Mouse (Mus musculus) testis, postnatal 14 days (tissue): ENCODE data around the gene Rabepk.
"Not testable (repeated sequence)": the region's sequence is repeated elsewhere in the genome, so short reads cannot be mapped to it uniquely, and the experiment has no call there.

Source experiments
- DNase-seq: peaks from one replicate; pipeline ENCODE4 v3.0.0; 2021; ENCODE audit warnings: low spot score

Gene Rabepk

DNA sequence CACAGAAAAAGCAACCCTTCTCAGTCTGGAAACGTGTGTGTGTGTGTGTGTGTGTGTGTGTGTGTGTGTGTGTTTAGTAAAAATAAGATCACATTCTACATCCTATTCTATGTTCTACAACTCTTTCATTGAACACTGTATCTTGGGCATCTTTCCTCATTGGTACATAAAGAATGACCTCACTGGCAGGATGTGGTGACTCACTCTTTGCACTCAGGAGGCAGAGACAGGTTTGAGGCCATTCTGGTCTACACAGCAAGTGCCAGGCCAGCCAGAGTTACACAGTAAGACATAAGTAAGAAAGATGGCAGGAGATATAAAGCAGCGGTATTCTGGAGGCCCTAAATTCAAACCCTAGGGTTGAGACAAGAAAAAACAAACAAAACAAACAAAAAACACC, 36.8 kb downstream of the Rabepk start:
- no peak for DNase-seq

DNA sequence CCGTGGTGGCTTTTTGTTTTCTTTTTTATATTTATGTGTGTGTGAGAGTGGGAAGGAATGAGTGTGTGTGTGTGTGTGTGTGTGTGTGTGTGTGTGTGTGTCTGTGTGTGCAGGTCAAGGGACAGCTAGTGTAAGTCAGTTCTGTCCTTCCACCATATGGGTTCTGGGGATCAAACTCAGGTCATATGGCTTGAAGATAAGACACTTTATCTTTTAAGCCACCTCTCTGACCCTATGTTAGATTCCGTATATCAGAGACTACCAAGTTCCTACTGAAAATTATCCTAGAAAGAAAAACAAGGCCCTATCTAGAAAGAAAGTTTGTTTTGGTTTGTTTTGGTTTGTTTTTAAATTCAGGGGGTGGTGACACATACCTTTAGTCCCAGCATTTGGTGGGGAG, 37.5 kb downstream of the Rabepk start:
- no peak for DNase-seq

DNA sequence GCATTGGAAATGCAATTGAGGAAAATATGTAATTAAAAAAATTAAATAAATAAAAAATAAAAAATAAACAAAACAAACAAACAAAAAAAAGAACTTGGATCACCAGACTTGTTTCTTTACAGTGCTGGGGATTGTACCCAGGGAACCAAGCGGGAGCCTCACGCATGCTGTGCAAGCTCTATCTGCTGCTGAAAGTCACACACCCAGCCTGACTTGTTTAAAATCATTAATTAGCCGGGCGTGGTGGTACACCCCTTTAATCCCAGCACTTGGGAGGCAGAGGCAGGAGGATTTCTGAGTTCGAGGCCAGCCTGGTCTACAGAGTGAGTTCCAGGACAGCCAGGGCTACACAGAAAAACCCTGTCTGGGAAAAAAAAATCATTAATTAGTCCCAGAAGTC, 38.4 kb downstream of the Rabepk start:
- not testable (repeated sequence) for DNase-seq

GRCm38 (mm10) chr2:34757341-34757740, 42.4 kb downstream of the Rabepk start:
- no peak for DNase-seq

DNA sequence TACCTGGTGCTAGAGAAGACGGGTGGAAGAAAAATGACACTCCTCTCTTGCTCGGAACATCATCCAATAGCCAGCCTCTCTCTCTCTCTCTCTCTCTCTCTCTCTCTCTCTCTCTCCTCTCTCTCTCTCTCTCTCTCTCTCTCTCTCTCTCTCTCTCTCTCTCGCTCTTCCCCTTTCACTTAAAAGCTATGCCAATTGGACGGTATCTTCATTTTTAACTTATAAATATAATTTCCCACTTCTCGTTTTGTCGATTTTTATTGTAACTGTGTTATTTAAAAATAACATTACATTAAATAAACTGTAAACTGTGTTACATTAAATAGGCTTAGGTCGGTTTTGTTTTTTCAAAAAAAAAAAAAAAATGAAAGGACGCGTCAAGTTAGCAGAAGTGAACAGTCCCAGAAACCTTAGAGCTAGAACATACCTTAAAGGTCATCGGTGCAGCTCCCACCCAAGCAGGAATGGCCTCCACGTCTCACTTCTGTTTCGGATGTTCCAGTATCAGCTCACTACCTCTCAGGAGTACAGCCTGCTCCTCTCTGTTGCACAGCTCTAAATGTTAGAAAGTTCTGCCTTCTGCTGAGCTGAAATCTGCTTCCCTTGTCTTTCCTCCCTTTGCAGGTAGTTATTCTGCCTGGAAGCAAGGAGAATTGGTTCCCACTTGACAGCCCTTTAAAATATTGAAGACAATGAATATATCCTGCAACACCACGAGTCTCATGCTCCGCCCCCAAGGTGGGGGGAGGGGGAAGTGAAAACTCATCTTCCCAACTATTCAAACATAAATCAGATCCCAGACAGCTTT, 45.0 kb downstream of the Rabepk start, which contains the start of gene Gapvd1:
Gene Gapvd1 (minus strand): TSS at position 682 of the 808 bp plus-strand sequence.
- DNase-seq = no peak

DNA sequence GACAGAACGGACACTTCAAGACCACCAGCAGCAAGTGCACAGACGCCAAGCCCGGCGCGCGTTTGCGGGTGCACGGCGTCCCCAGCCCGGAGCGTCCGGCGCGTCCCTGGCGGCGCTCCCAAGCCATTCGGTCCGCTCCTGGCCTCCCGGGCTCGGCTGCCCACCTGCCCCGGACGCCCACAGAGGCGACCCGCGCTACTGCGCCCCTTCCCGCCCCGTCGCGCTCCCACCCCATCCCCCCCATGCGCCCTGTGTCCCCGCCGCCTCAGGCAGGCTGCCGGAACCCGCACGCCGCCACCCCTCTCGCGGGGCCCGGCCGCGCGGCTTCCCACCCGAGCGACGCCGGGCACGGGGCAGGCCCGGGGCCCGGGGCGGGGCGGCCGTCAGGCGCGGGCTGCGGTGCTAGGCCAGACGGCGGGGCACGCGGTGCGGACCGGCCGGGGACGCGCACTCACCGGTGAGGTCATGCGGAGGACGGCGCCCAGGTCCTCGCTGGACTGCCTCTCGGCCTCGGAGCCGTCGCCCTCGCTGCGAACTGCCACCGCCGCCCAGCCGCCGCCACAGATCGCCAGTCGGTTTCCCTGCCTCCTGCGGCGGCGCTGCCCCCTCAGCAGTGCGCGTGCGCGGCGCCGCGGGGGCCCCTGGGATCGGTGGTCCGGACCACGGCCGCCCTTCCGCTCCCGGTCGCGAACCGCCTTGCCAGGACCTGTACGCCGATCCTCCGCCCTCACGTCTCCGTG, 45.7 kb downstream of the Rabepk start:
- DNase-seq = peak; percentile 89

GRCm38 (mm10) chr2:34750245-34750644, 49.5 kb downstream of the Rabepk start:
- DNase-seq = no peak

DNA sequence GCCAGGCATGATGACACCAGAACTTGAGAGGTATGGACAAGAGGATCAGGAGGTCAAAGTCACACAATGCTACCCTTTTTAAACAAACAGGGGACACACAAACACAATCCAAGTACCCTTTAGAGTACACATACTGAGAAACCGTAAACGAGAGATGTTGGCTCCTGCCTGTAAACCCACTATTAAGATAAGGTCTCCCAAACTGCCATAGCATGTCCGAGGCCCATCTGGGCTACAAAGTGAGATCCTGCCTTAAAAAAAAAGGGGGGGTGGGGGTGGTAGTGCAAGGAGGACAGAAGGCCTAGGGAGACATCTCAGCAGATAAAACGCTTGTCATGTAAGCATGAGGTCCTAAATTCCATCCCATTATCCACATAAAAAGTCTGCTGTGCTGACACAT, 51.2 kb downstream of the Rabepk start:
- no peak for DNase-seq

- no peak for DNase-seq
These were observed 54.0 kb downstream of the Rabepk start for GRCm38 (mm10) chr2:34745673-34746072.

DNA sequence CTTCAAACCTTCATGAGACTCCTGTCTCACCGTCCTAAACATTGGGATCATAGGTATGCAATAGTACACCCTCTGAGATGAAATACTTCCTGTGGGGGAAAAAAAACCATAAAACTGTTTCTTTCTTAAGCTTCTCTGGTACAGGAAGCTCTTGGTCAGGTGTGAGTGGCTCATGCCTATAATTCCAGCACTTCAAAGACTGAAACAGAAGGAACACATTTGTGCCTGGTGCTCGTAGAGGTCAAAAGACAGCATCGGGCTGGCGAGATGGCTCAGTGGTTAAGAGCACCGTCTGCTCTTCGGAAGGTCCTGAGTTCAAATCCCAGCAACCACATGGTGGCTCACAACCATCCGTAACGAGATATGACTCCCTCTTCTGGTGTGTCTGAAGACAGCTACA, 55.2 kb downstream of the Rabepk start:
- no peak for DNase-seq

DNA sequence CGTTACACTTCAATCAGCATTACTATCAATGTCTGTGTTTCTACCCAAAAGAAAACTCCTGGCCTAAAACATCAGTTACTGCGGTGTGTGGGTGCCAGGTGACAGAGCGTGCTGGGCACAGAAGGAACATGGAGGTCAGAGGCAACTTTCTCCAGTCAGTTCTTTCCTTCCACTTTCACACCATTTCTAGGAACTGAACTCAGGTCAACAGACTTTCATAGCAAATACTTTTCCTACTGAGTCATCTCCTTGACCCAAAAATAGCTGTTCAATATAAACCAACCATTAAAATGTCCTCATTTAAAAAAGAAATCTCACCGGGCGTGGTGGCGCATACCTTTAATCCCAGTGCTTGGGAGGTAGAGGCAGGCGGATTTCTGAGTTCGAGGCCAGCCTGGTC, 57.0 kb downstream of the Rabepk start:
- DNase-seq = no peak

GRCm38 (mm10) chr2:34741390-34742159, 58.1 kb downstream of the Rabepk start:
- no peak for DNase-seq

- no peak for DNase-seq
These were observed 59.9 kb downstream of the Rabepk start for GRCm38 (mm10) chr2:34739684-34740391.

- DNase-seq = no peak
These were observed 61.8 kb downstream of the Rabepk start for GRCm38 (mm10) chr2:34737911-34738310.

DNA sequence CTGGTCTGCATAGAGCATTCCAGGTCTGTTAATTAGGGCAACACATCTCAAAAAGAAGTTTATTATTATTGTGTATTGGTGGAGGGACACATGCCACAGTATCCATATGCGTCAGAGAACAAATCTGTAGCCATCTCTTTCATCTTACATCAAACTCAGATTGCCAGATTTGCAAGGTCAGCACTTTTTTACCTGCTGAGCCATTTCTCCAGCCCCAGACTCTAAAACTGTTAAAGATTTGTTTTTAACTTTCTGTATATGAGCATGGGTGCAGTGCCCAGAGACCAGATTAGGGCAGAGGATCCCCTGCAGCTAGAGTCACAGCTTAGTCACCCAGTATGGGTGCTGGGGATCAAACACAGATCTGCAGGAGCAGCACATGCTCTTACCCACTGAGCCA, 63.1 kb downstream of the Rabepk start:
- DNase-seq = no peak
